Mouse (Mus musculus): ENCODE results near the gene Dhx37. TPM values are rescaled to one million over a fixed set of nuclear protein-coding genes. Genes with fewer than 3 reads are reported as not detected.

The Dhx37 gene
- total and polyA plus RNA-seq, 3 experiments: 11.1 to 15.7 (median 12.4) TPM

DNA sequence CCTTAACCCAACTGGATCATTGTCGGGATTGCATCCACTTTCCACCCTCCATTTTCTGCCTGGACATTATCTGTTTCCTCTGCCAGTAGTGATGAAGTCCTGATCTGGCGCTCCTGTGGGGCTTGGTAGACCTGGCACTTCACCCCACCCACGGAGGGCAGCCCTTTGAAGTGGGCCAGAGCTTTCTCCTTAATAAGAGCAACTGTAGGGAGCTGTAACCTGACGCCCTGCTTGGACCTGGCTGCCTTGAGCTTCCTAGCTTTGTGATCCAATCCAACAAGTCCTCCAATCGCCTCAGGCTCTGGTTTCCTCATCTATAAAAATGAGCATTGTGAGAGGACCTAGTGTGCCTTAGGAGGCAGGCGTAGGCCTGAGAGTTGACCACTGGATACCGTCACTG lies 43.6 kb upstream of the Dhx37 start:
- H3K27me3 ChIP-seq (ENCODE audit: control insufficient read depth, insufficient read depth, low read length): no peaks in the 10 kb centered on the region
- no peaks in the 10 kb centered on the region for H3K36me3 ChIP-seq (ENCODE audit: control insufficient read depth, insufficient read depth, low read length)
- H3K4me3 ChIP-seq: no peak overlapping the region
- WGBS: 83% methylated on average over 7 of the region's 7 CpGs
- no peak overlapping the region for H3K9ac ChIP-seq (ENCODE audit: low read depth, low read length)
- DNase-seq: no peak
- H3K4me1 ChIP-seq (ENCODE audit: control insufficient read depth, insufficient read depth, low read length): no peaks in the 10 kb centered on the region; the same call in 1 of the 2 replicates
- H3K27ac ChIP-seq: no peak overlapping the region
- intact Hi-C loops (cut with DNase I): loop anchor here (5.0 to 10.0 kb wide), 2 partner anchors 45 to 613 kb away; partner anchors contain the start of genes Ccdc92, Dhx37 and Zfp664
- H3K79me2 ChIP-seq (replicated peaks; ENCODE audit: control insufficient read depth, insufficient read depth, low read length): no peaks in the 10 kb centered on the region
- no peak for TF ChIP-seq EP300 (IDR thresholded peaks at IDR 0.05; ENCODE audit: insufficient read depth, low read depth, low read length)

DNA sequence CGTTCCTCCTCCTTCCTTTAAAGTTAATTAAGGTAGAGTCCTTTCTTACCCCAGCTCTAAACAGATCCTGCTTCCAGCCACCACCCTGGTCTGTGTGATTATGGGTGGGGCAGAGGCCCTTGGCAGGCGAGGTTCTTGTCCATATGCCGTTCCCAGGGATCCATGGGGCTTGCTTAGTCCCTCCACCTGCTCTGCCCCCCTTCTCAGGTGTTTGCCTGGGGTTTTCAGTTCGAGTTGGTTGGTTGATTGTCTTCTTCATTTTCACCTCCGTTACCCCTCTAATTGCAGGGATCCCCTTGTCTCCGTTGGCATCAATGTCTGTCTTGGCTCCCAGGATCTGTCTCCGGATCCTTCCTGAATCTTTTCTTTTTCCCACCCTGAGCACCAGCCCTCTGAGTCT lies 42.9 kb upstream of the Dhx37 start:
- intact Hi-C loops (cut with DNase I): loop anchor here (5.0 to 10.0 kb wide), 2 partner anchors 44 to 612 kb away; partner anchors contain the start of genes Ccdc92, Dhx37 and Zfp664
- TF ChIP-seq EP300 (IDR thresholded peaks at IDR 0.05; ENCODE audit: insufficient read depth, low read depth, low read length) (no peak), CTCF (IDR thresholded peaks at IDR 0.05) (no peak), POLR2A (IDR thresholded peaks at IDR 0.05; ENCODE audit: insufficient read depth, low read depth, low read length) (no peak)
- H3K9ac ChIP-seq (ENCODE audit: low read depth, low read length): no peak overlapping the region
- H3K4me1 ChIP-seq (ENCODE audit: control insufficient read depth, insufficient read depth, low read length): no peaks in the 10 kb centered on the region; the same call in 1 of the 2 replicates
- H3K27me3 ChIP-seq (ENCODE audit: control insufficient read depth, insufficient read depth, low read length): no peaks in the 10 kb centered on the region
- DNase-seq: no peak
- no peaks in the 10 kb centered on the region for H3K36me3 ChIP-seq (ENCODE audit: control insufficient read depth, insufficient read depth, low read length)
- no peak overlapping the region for H3K4me3 ChIP-seq
- 72% methylated on average over 7 of the region's 7 CpGs for WGBS
- no peak overlapping the region for H3K27ac ChIP-seq
- H3K79me2 ChIP-seq (replicated peaks; ENCODE audit: control insufficient read depth, insufficient read depth, low read length): no peaks in the 10 kb centered on the region

DNA sequence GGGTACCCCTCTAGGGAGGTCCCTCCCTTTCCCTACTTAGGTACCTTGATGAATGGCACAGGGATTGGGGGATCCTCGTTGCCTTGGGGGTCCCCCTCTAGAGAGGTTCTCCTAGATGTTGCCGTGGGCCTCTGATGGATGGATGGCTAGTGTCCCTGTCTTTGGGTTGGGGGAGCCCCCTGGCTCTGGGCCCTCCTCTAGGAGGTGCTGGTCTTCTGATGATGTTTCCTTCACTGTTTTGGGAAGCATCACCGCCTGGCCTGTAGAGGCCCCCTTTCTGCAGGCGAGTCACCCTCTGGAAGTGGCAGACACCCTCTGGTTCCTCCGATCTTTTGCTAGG lies 42.3 kb upstream of the Dhx37 start:
- Histone ChIP-seq H3K36me3 (ENCODE audit: control insufficient read depth, insufficient read depth, low read length) (no peaks in the 10 kb centered on the region), H3K27ac (peak overlapping the region; percentile 29), H3K27me3 (ENCODE audit: control insufficient read depth, insufficient read depth, low read length) (no peaks in the 10 kb centered on the region), H3K79me2 (replicated peaks; ENCODE audit: control insufficient read depth, insufficient read depth, low read length) (no peaks in the 10 kb centered on the region), H3K4me3 (peak overlapping the region; percentile 66), H3K4me1 (ENCODE audit: control insufficient read depth, insufficient read depth, low read length) (no peaks in the 10 kb centered on the region; the same call in 1 of the 2 replicates), H3K9ac (ENCODE audit: low read depth, low read length) (peak overlapping the region; percentile 69)
- WGBS: 41% methylated on average over 5 of the region's 5 CpGs
- intact Hi-C loops (cut with DNase I): loop anchor here (5.0 to 10.0 kb wide), 2 partner anchors 44 to 611 kb away; partner anchors contain the start of genes Ccdc92, Dhx37 and Zfp664
- no peak for DNase-seq
- no peak for TF ChIP-seq CTCF (IDR thresholded peaks at IDR 0.05)
- TF ChIP-seq POLR2A (IDR thresholded peaks at IDR 0.05; ENCODE audit: insufficient read depth, low read depth, low read length): no peak
- no peak for TF ChIP-seq EP300 (IDR thresholded peaks at IDR 0.05; ENCODE audit: insufficient read depth, low read depth, low read length)

DNA sequence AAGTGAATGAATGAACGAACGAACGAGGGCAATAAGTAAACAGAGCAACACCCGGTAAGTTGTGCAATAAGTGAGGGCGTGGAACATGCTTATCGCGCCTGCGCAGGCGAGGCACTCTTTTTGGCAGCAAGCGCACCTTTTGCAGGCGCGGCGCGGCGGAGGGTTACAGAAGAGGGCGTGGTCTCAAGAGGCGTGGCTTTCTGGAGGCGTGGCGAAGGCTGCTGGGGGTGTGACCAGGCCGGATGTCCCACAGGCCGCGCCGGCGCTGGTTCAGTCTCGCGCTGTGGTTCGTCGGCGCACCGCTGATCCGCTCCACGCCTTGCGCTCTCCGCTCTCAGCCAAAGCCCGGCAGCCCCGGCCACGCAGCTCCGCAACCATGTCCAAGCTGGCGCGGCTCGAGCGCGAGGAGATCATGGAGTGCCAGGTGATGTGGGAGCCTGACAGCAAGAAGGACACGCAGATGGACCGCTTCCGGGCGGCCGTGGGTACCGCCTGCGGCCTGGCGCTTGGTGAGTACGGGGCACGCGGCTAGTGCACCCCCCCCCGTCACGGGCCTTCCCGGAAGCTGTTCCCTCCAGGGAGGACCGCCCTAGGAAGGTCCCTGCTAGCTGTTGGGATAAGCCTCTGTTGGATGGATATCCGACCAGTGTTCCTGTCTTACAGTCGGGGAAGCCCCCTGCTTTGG lies 41.8 kb upstream of the Dhx37 start, which contains the start of gene Aacs:
Gene Aacs, plus strand, starts transcription at position 214 of the 685 bp plus-strand sequence.
- intact Hi-C loops (cut with DNase I): loop anchor here (1.0 to 10.0 kb wide), 3 partner anchors 9 to 611 kb away; partner anchors contain the start of genes Ccdc92, Dhx37 and Zfp664
- H3K27me3 ChIP-seq (ENCODE audit: control insufficient read depth, insufficient read depth, low read length): no peaks in the 10 kb centered on the region
- WGBS: under 1% methylated on average over 60 of the region's 60 CpGs
- peak; percentile 97 to 99 for DNase-seq
- peak within 1 kb of the TSS; percentile 55 for H3K27ac ChIP-seq
- H3K9ac ChIP-seq (ENCODE audit: low read depth, low read length): peak within 1 kb of the TSS; percentile 69
- TF ChIP-seq POLR2A (IDR thresholded peaks at IDR 0.05; ENCODE audit: insufficient read depth, low read depth, low read length) (peak; percentile 82), CTCF (IDR thresholded peaks at IDR 0.05) (no peak), EP300 (IDR thresholded peaks at IDR 0.05; ENCODE audit: insufficient read depth, low read depth, low read length) (peak; percentile 81)
- H3K4me3 ChIP-seq: peak within 1 kb of the TSS; percentile 66
- no peaks in the 10 kb centered on the region for H3K79me2 ChIP-seq (replicated peaks; ENCODE audit: control insufficient read depth, insufficient read depth, low read length)
- no peaks in the 10 kb centered on the region; the same call in 1 of the 2 replicates for H3K4me1 ChIP-seq (ENCODE audit: control insufficient read depth, insufficient read depth, low read length)
- H3K36me3 ChIP-seq (ENCODE audit: control insufficient read depth, insufficient read depth, low read length): no peaks in the 10 kb centered on the region

DNA sequence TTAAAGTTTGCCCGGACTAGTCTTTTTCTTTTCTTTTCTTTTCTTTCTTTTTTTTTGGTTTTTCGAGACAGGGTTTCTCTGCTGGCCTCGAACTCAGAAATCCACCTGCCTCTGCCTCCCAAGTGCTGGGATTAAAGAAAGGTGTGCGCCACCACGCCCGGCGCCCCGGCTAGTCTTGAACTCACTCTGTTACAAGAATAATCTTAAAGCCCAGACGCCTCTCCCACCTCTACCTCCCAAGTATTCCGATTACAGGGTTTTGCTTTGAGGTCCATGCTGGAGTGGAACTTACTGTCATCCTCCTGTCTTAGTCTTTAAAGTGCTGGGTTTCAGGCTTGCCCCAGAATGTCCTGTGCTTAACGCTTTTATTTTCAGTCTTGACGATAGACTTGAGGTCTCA lies 41.1 kb upstream of the Dhx37 start:
- WGBS: 64% methylated on average over 12 of the region's 12 CpGs
- Histone ChIP-seq H3K27me3 (ENCODE audit: control insufficient read depth, insufficient read depth, low read length) (no peaks in the 10 kb centered on the region), H3K9ac (ENCODE audit: low read depth, low read length) (peak overlapping the region; percentile 38), H3K4me3 (peak overlapping the region; percentile 66), H3K27ac (peak overlapping the region; percentile 55; the same call in 1 of the 2 replicates), H3K4me1 (ENCODE audit: control insufficient read depth, insufficient read depth, low read length) (no peaks in the 10 kb centered on the region; the same call in 1 of the 2 replicates), H3K36me3 (ENCODE audit: control insufficient read depth, insufficient read depth, low read length) (no peaks in the 10 kb centered on the region), H3K79me2 (replicated peaks; ENCODE audit: control insufficient read depth, insufficient read depth, low read length) (no peaks in the 10 kb centered on the region)
- DNase-seq: no peak
- no peak for TF ChIP-seq EP300 (IDR thresholded peaks at IDR 0.05; ENCODE audit: insufficient read depth, low read depth, low read length)
- intact Hi-C loops (cut with DNase I): loop anchor here (1.0 to 10.0 kb wide), 3 partner anchors 9 to 610 kb away; partner anchors contain the start of genes Ccdc92, Dhx37 and Zfp664
